Mouse (Mus musculus): ENCODE measurements around the gene Adgrv1.
"Not testable (repeated sequence)": the region's sequence is repeated elsewhere in the genome, so short reads cannot be mapped to it uniquely, and the experiment has no call there.

Adgrv1 gene

DNA sequence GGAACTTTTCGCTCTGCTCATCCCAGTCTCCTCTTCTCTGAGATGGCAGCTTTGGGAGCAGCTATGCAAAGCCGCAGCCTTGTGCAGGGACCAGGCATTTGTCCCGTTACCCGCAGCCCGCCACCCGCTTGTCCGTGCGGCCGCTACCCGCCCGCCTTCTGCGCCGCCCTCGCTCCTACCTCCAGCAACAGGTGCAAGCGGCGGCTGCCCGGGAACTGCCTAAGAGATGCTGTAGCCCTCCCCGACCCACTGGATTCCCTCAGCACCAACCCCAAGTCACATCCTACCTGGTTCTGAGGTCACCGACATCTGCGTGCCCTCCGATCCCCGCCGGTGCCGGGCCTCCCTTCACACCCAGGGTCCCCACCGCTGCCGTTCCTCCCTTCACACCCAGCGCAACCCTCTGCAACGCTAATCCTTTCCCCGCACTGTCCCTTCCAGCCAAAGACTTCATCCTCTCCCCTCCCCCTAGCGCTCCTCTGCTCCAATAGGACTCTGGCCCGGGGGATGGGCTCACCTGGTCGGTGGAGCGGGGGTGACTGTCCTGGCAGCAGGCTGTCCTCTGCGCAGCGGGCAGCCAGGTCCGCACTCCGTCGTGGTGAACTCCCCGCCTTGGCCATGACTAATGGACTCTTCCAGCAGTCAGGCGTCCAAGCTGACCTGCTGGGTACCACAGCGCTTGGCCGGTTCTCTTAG lies at the start of gene Adgrv1:
Gene Adgrv1 (minus strand): TSS at position 435 of the 696 bp plus-strand sequence.
- DNase-seq (ENCODE audit: low spot score) = peak; percentile 72

- no peak for DNase-seq (ENCODE audit: low spot score)
Observed at GRCm38 (mm10) chr13:81675333-81675732, 42.4 kb upstream of the Adgrv1 start.

GRCm38 (mm10) chr13:81667713-81668112 lies 34.8 kb upstream of the Adgrv1 start:
- DNase-seq (ENCODE audit: low spot score) = no peak

- DNase-seq (ENCODE audit: low spot score) = peak; percentile 62
Observed at GRCm38 (mm10) chr13:81664331-81664698, 31.4 kb upstream of the Adgrv1 start.

GRCm38 (mm10) chr13:81663566-81664330 lies 30.8 kb upstream of the Adgrv1 start:
- DNase-seq (ENCODE audit: low spot score) = no peak

- DNase-seq (ENCODE audit: low spot score) = peak; percentile 34
Observed at GRCm38 (mm10) chr13:81658053-81658752, 25.2 kb upstream of the Adgrv1 start.

DNA sequence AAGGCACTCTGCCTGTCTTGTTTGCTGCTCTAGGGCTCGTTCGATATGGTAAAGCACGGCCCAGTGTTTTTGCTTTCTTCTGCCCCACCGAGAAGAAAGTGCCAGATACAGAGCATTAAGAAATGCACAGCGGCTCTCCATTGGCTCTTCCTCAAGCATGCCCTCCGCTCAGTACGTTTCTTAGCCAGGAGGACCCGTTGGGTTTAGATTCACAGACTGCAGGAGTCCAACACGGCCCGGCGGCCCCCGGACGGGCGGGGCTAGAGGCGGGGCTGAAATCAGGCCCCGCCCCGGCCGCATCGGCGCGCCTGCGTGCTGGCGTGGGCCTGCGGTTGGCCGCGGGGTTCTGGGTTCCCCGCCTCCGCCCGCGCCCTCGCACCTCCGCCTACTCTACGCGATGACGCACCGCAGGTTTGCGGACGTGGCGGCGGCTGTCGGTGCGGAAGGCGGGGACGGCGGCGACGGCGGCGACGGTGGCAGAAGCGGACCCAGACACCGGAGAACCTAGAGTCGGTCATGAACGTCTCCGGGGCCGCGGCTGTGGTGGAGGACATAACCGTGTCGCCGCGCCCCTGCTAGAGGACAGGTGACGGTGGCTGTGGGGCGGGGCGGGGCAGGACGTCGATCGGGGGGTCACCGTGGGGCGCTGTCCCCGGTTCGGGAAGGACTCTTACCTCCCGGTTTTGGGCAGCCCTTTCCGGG lies 24.5 kb upstream of the Adgrv1 start, which contains the start of gene Lysmd3:
Gene Lysmd3 (plus strand): TSS at position 313 of the 702 bp plus-strand sequence.
- DNase-seq (ENCODE audit: low spot score) = peak; percentile 95

GRCm38 (mm10) chr13:81657008-81657350 lies 24.0 kb upstream of the Adgrv1 start:
- no peak for DNase-seq (ENCODE audit: low spot score)

GRCm38 (mm10) chr13:81656091-81656850 lies 23.3 kb upstream of the Adgrv1 start:
- peak; percentile 12 for DNase-seq (ENCODE audit: low spot score)

DNA sequence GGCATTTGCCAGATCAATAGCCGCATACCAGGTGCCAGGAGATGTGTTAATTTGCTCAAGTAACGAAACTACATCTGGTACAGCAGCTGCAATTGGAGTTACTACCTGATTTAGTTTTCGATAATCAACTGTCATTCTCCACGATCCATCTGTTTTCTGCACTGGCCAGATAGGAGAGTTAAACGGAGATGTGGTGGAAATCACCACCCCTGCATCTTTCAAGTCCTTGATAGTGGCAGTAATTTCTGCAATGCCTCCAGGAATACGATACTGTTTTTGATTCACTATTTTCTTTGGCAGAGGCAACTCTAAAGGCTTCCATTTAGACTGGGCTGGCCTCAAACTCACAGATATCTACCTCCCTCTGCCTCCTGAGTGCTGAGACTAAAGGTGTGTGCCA lies 17.4 kb upstream of the Adgrv1 start:
- DNase-seq (ENCODE audit: low spot score) = not testable (repeated sequence)

GRCm38 (mm10) chr13:81646348-81646747 lies 13.4 kb upstream of the Adgrv1 start:
- no peak for DNase-seq (ENCODE audit: low spot score)

GRCm38 (mm10) chr13:81644047-81644565 lies 11.2 kb upstream of the Adgrv1 start:
- DNase-seq (ENCODE audit: low spot score) = no peak

- no peak for DNase-seq (ENCODE audit: low spot score)
Observed at GRCm38 (mm10) chr13:81642491-81643149, 9.7 kb upstream of the Adgrv1 start.

GRCm38 (mm10) chr13:81641289-81642045 lies 8.5 kb upstream of the Adgrv1 start:
- DNase-seq (ENCODE audit: low spot score) = peak; percentile 72

GRCm38 (mm10) chr13:81640881-81641280 lies 7.9 kb upstream of the Adgrv1 start:
- DNase-seq (ENCODE audit: low spot score) = peak; percentile 26

- no peak for DNase-seq (ENCODE audit: low spot score)
Observed at GRCm38 (mm10) chr13:81639624-81640023, 6.7 kb upstream of the Adgrv1 start.

DNA sequence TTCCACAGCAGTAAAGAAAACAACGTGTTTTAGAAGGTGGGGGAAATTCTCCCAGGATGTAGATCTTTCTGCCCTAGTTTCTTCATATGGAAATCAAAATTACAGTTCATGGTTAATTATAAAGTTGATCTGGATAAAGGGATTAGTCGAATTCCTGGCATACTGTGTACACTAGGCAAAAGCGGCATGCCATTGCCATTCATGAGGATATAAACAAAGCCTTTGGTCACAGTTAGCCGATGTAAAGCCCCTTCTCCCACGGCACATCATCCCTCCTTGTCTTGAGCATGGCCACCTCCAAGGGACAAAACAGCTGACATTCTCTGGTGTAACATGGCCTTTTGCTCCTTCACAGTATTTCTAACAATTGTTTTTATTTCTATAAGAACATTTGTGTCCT lies 2.4 kb downstream of the Adgrv1 start:
- DNase-seq (ENCODE audit: low spot score) = no peak

- DNase-seq (ENCODE audit: low spot score) = no peak
Observed at GRCm38 (mm10) chr13:81629395-81629794, 3.6 kb downstream of the Adgrv1 start.

DNA sequence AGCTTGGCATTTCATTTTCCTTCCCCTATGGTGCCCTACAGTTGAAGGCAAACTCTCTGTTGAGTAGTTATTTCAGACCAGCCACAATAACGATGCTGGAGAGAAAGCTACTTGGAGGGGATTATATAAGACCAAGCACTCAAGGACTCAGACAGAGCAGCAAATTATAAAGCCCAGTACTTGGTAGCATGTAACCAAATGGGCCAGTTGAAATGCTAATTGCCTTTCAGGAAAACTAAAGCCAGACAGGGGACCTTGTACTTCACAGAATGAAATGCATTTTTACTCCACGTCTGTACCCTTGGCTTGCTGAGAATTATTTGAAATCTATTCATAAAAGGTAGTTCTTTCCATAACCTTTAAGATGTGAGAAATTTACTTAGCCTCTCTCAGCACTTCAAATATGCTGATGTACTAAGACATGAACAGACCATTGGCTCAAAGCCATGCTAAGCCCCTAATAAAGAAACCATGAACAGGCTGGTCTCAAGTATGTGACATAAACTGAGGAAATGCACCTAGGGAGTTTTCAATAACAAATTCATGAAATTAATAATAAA lies 4.2 kb downstream of the Adgrv1 start:
- DNase-seq (ENCODE audit: low spot score) = no peak

GRCm38 (mm10) chr13:81627861-81628260 lies 5.1 kb downstream of the Adgrv1 start:
- not testable (repeated sequence) for DNase-seq (ENCODE audit: low spot score)
